Mouse (Mus musculus) heart, embryonic 11.5 days (tissue): Measurements from ENCODE around the gene Parp6. TPM values are rescaled to one million over a fixed set of nuclear protein-coding genes. Genes with fewer than 3 reads are reported as not detected.

Experiments used
- ATAC-seq: fragments of 200-750 bp; cut with Nextera tagmentation; replicated peaks from 2 replicates; pipeline ENCODE4 v1.8.0; 2017; ENCODE audit warnings: moderate library complexity; ENCODE audit not compliant: insufficient number of reproducible peaks, low FRiP score, low TSS enrichment
- H3K27ac ChIP-seq: fragments of 300-500 bp; sonication (generic); 2 replicates; pipeline ENCODE4 v1.5.1; 2014; ENCODE audit warnings: mild to moderate bottlenecking, low read depth, low read length
- H3K27me3 ChIP-seq: fragments of 300-500 bp; sonication (generic); 2 replicates; pipeline ENCODE4 v1.6.1; 2014; ENCODE audit warnings: mild to moderate bottlenecking, low read length, mixed read lengths; ENCODE audit not compliant: control insufficient read depth, insufficient read depth
- H3K36me3 ChIP-seq: fragments of 300-500 bp; sonication (generic); 2 replicates; pipeline ENCODE4 v1.6.1; 2014; ENCODE audit warnings: mild to moderate bottlenecking, low read length, moderate library complexity, mixed read lengths; ENCODE audit not compliant: control insufficient read depth, insufficient read depth
- H3K4me1 ChIP-seq: fragments of 300-500 bp; sonication (generic); 2 replicates; pipeline ENCODE4 v1.6.1; 2014; ENCODE audit warnings: low read length; ENCODE audit not compliant: control insufficient read depth, insufficient read depth
- H3K4me2 ChIP-seq: fragments of 300-500 bp; sonication (generic); 2 replicates; pipeline ENCODE4 v1.6.1; 2014; ENCODE audit warnings: mild to moderate bottlenecking, moderate library complexity
- H3K4me3 ChIP-seq: fragments of 300-500 bp; sonication (generic); 2 replicates; pipeline ENCODE4 v1.5.1; 2014; ENCODE audit warnings: low read depth, low read length
- H3K9ac ChIP-seq: fragments of 300-500 bp; sonication (generic); 2 replicates; pipeline ENCODE4 v1.6.1; 2014; ENCODE audit warnings: mild to moderate bottlenecking, low read depth, low read length, moderate library complexity
- H3K9me3 ChIP-seq: fragments of 300-500 bp; sonication (generic); replicated peaks from 2 replicates; pipeline ENCODE4 v1.6.1; 2016; ENCODE audit warnings: low read length; ENCODE audit not compliant: control insufficient read depth
- WGBS: fragments of 180-500 bp; shearing (Covaris S2); extraction: QIAGEN DNeasy Blood & Tissue Kit; methylation state at CpG from one replicate; pipeline ENCODE4 v1.1.7; 2014; ENCODE audit not compliant: insufficient replicate concordance; 5-methylcytosine and 5-hydroxymethylcytosine counted together
- polyA plus RNA-seq: library from polyadenylated mRNA; unstranded; fragments of >200 nt; fragmentation: Nextera tagmentation; extraction: Ambion mirVana; gene quantifications from 2 replicates; pipeline ENCODE4 v1.2.1, GENCODE M21; 2014

Gene Parp6
- polyA plus RNA-seq, 1 experiment from 2014 or later: 21.7 TPM

DNA sequence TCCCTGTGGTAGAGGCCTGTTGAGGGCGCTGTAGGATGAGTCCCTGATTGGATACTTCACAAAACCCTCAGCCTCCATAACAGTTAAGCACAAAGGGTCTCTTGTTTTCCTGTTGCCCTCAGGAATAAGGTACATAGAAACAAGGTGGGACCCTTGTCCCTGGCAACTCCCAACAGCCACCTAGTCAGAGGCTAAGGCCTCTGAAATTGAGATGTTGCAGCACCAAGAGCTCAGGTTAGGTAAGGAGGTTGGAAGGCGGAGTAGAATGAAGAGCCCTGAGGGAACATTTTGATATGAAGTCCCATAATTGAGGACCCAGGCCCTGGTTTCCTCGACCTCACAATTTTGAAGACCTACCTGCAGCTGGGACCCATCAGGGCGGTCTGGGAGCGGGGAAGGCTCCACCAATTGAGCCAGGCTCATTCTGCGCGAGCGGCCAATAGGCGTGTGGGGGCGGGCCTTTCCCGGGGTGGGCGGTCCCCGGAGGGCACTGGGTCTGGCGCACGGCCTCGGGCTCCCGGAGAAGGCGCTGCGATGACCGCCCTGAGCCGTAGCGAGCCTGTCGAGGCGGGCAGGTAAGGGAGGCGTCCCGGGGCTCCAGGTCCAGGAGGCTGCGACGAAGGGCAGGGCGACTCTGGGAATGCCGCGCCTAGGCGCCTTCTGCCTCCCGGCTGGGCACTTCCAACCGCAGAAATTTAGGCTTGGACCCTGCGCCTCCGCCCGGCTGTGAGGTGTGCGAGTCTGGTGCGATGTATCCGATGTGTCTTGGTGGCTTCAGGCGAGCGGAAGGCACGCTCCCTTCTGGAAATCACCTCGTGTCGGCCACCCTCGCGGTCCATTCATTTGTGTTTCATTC, 62.8 kb downstream of the Parp6 start, which contains the start of gene Gramd2:
Gene Gramd2 (plus strand): TSS at position 467 of the 856 bp plus-strand sequence.
- ATAC-seq: peak; percentile 91
- H3K9me3 ChIP-seq: no peaks in the 10 kb centered on the region
- WGBS: 1% methylated on average over 47 of the region's 47 CpGs
- H3K4me3 ChIP-seq: peak within 1 kb of the TSS; percentile 45
- peak within 1 kb of the TSS; percentile 96 for H3K4me2 ChIP-seq
- H3K36me3 ChIP-seq: peaks cover 26% of the 10 kb centered on the region
- H3K27me3 ChIP-seq: peaks cover 18% of the 10 kb centered on the region
- 0 out of 2 replicates have a peak within 1 kb of the TSS, but pooled peaks have one; percentile 46 for H3K27ac ChIP-seq
- peak within 1 kb of the TSS; percentile 52 for H3K9ac ChIP-seq
- peaks cover 8% of the 10 kb centered on the region; the same call in 1 of the 2 replicates for H3K4me1 ChIP-seq

DNA sequence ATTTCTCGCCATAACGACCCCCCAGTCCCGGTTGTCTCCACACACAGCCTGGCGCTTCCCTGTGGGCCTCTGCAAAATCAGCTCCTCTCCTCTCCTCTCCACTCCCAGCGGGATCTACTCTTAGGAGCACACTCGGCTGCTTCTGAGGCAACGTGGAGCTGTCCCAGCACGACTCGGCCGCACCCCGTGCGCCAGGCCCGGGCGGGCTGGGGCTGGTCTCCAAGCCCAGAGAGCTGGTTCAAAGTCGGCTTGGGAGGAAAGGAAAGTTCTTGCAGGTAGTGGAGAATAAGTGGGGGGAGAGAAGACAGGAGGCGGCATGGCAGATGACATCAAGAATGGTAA, 63.4 kb downstream of the Parp6 start:
- ATAC-seq: 0 out of 2 replicates have a peak, but pooled peaks have one; percentile 3
- Histone ChIP-seq H3K27ac (no peak overlapping the region), H3K4me1 (peaks cover 8% of the 10 kb centered on the region; the same call in 1 of the 2 replicates), H3K4me3 (peak overlapping the region; percentile 45), H3K9me3 (no peaks in the 10 kb centered on the region), H3K4me2 (peak overlapping the region; percentile 96), H3K27me3 (peaks cover 18% of the 10 kb centered on the region), H3K36me3 (peaks cover 20% of the 10 kb centered on the region), H3K9ac (peak overlapping the region; percentile 52)
- 8% methylated on average over 16 of the region's 16 CpGs for WGBS

DNA sequence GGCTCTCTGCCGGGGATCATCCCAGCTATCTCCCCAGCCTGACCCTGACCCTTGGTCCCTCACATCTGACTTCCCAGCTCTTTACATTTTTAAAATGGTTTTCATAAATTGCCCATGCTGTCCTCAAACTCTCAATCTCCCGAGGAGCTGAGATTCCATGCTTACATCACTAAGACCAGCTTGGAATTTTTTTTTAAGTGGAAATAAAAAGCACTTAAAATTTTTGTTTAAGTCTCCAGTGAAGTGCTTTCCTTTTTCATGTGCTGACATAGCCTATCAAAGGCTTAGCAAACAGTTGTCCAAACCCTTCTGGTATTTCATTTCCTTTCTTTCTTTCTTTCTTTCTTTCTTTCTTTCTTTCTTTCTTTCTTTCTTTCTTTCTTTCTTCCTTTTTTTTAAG, 66.9 kb downstream of the Parp6 start:
- no peak for ATAC-seq
- H3K9me3 ChIP-seq: no peaks in the 10 kb centered on the region
- 55% methylated on average over 2 of the region's 2 CpGs for WGBS

GRCm38 (mm10) chr9:59687416-59688046, 70.4 kb downstream of the Parp6 start:
- Histone ChIP-seq H3K36me3 (no peaks in the 10 kb centered on the region), H3K4me1 (peaks cover 8% of the 10 kb centered on the region), H3K4me3 (no peak overlapping the region), H3K9ac (no peak overlapping the region), H3K4me2 (no peak overlapping the region), H3K27ac (no peak overlapping the region), H3K9me3 (no peaks in the 10 kb centered on the region), H3K27me3 (no peaks in the 10 kb centered on the region)
- ATAC-seq: no peak
- WGBS: 18% methylated on average over 6 of the region's 6 CpGs

More for the DNA sequence above, 66.9 kb downstream of the Parp6 start:
- H3K36me3 ChIP-seq: no peaks in the 10 kb centered on the region
- no peak overlapping the region for H3K27ac ChIP-seq
- peaks cover 8% of the 10 kb centered on the region; the same call in 1 of the 2 replicates for H3K4me1 ChIP-seq
- H3K4me3 ChIP-seq: no peak overlapping the region
- no peak overlapping the region for H3K9ac ChIP-seq
- H3K27me3 ChIP-seq: peaks cover 18% of the 10 kb centered on the region
- no peak overlapping the region for H3K4me2 ChIP-seq

- peak overlapping the region; percentile 44 for H3K4me3 ChIP-seq
- no peaks in the 10 kb centered on the region for H3K27me3 ChIP-seq
- no peak; the same call in 1 of the 2 replicates for ATAC-seq
- H3K9me3 ChIP-seq: no peaks in the 10 kb centered on the region
- no peaks in the 10 kb centered on the region for H3K36me3 ChIP-seq
- WGBS: 2% methylated on average over 23 of the region's 23 CpGs
- peak overlapping the region; percentile 79 for H3K4me2 ChIP-seq
- peaks cover 16% of the 10 kb centered on the region for H3K4me1 ChIP-seq
- H3K9ac ChIP-seq: peak overlapping the region; percentile 64; the same call in 1 of the 2 replicates
- H3K27ac ChIP-seq: no peak overlapping the region
These were observed 74.6 kb downstream of the Parp6 start for GRCm38 (mm10) chr9:59691635-59692094.

GRCm38 (mm10) chr9:59692145-59692544, 75.1 kb downstream of the Parp6 start:
- Histone ChIP-seq H3K27ac (no peak overlapping the region), H3K9ac (peak overlapping the region; percentile 64; the same call in 1 of the 2 replicates), H3K27me3 (no peaks in the 10 kb centered on the region)

GRCm38 (mm10) chr9:59694571-59695450, 77.7 kb downstream of the Parp6 start:
- Histone ChIP-seq H3K9me3 (no peaks in the 10 kb centered on the region), H3K27ac (no peak overlapping the region)
- WGBS: 41% methylated on average over 16 of the region's 16 CpGs

More at GRCm38 (mm10) chr9:59692145-59692544, 75.1 kb downstream of the Parp6 start:
- peak overlapping the region; percentile 44 for H3K4me3 ChIP-seq
- peak overlapping the region; percentile 79 for H3K4me2 ChIP-seq
- no peaks in the 10 kb centered on the region for H3K36me3 ChIP-seq
- no peaks in the 10 kb centered on the region for H3K9me3 ChIP-seq
- ATAC-seq: no peak
- H3K4me1 ChIP-seq: peaks cover 16% of the 10 kb centered on the region
- 47% methylated on average over 9 of the region's 9 CpGs for WGBS

DNA sequence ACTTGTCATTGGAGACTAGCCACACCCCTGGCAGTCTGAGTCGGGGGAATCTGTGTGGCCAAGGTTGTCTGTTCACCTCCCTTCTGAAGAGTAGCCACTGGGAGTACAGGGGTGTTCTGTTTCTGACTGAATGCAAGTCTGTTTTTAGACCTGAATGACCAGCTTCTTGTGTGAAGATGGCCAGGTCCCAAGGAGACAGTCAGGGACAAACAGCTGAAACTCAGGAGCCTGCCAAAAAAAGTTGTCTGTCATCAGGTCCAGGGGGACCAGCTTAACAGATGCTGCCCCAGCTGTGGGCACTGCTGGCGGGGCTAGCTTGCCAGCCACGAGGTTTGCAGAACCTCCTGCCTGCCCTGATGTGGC, 78.3 kb downstream of the Parp6 start:
- Histone ChIP-seq H3K4me1 (peaks cover 16% of the 10 kb centered on the region), H3K9me3 (no peaks in the 10 kb centered on the region), H3K9ac (no peak overlapping the region), H3K4me2 (no peak overlapping the region), H3K27me3 (0 out of 2 replicates have a peak, but pooled peaks cover 2% of the 10 kb centered on the region), H3K27ac (no peak overlapping the region), H3K36me3 (no peaks in the 10 kb centered on the region), H3K4me3 (no peak overlapping the region)
- no peak for ATAC-seq
- 33% methylated on average over 3 of the region's 3 CpGs for WGBS

More at GRCm38 (mm10) chr9:59694571-59695450, 77.7 kb downstream of the Parp6 start:
- ATAC-seq: no peak
- Histone ChIP-seq H3K36me3 (no peaks in the 10 kb centered on the region), H3K27me3 (0 out of 2 replicates have a peak, but pooled peaks cover 2% of the 10 kb centered on the region), H3K9ac (no peak overlapping the region), H3K4me2 (no peak overlapping the region), H3K4me1 (peaks cover 16% of the 10 kb centered on the region), H3K4me3 (no peak overlapping the region)
